Mouse (Mus musculus) hindbrain, embryonic 16.5 days (tissue): ENCODE measurements around the gene Fam83c. TPM values are rescaled to one million over a fixed set of nuclear protein-coding genes. Genes with fewer than 3 reads are reported as not detected.

Experiments used
- ATAC-seq: fragments of 200-750 bp; cut with Nextera tagmentation; 2 replicates; pipeline ENCODE4 v1.8.0; 2017; ENCODE audit warnings: moderate TSS enrichment, moderate library complexity
- H3K27ac ChIP-seq: fragments of 300-500 bp; sonication (generic); 2 replicates; pipeline ENCODE4 v1.5.1; 2014; ENCODE audit warnings: low read depth, mild to moderate bottlenecking, control low read depth, low read length, moderate library complexity
- H3K27me3 ChIP-seq: fragments of 300-500 bp; sonication (generic); replicated peaks from 2 replicates; pipeline ENCODE4 v1.6.1; 2014; ENCODE audit warnings: low read length; ENCODE audit not compliant: control insufficient read depth, insufficient read depth
- H3K36me3 ChIP-seq: fragments of 300-500 bp; sonication (generic); 2 replicates; pipeline ENCODE4 v1.6.1; 2014; ENCODE audit warnings: mild to moderate bottlenecking, low read length, moderate library complexity, mixed read lengths; ENCODE audit not compliant: control insufficient read depth, insufficient read depth
- H3K4me1 ChIP-seq: fragments of 300-500 bp; sonication (generic); 2 replicates; pipeline ENCODE4 v1.6.1; 2014; ENCODE audit warnings: low read depth, low read length; ENCODE audit not compliant: control insufficient read depth, insufficient read depth
- H3K4me2 ChIP-seq: fragments of 300-500 bp; sonication (generic); 2 replicates; pipeline ENCODE4 v1.6.1; 2014; ENCODE audit warnings: mild to moderate bottlenecking, low read length, control low read depth, moderate library complexity
- H3K4me3 ChIP-seq: fragments of 300-500 bp; sonication (generic); 2 replicates; pipeline ENCODE4 v1.5.1; 2014; ENCODE audit warnings: mild to moderate bottlenecking, low read length, control low read depth, moderate library complexity
- H3K9ac ChIP-seq: fragments of 300-500 bp; sonication (generic); 2 replicates; pipeline ENCODE4 v1.6.1; 2014; ENCODE audit warnings: low read depth, mild to moderate bottlenecking, control low read depth, low read length, moderate library complexity
- H3K9me3 ChIP-seq: fragments of 300-500 bp; sonication (generic); 2 replicates; pipeline ENCODE4 v1.6.1; 2014; ENCODE audit warnings: mild to moderate bottlenecking, low read length, moderate library complexity; ENCODE audit not compliant: control insufficient read depth
- WGBS: fragments of 180-500 bp; shearing (Covaris S2); extraction: QIAGEN DNeasy Blood & Tissue Kit; methylation state at CpG from one replicate; pipeline ENCODE4 v1.1.7; 2014; 5-methylcytosine and 5-hydroxymethylcytosine counted together
- polyA plus RNA-seq: library from polyadenylated mRNA; unstranded; fragments of >200 nt; fragmentation: Nextera tagmentation; extraction: Ambion mirVana; gene quantifications from 2 replicates; pipeline ENCODE4 v1.2.1, GENCODE M21; 2015

Fam83c gene
- polyA plus RNA-seq, 1 experiment from 2014 or later, result 0.61 TPM

DNA sequence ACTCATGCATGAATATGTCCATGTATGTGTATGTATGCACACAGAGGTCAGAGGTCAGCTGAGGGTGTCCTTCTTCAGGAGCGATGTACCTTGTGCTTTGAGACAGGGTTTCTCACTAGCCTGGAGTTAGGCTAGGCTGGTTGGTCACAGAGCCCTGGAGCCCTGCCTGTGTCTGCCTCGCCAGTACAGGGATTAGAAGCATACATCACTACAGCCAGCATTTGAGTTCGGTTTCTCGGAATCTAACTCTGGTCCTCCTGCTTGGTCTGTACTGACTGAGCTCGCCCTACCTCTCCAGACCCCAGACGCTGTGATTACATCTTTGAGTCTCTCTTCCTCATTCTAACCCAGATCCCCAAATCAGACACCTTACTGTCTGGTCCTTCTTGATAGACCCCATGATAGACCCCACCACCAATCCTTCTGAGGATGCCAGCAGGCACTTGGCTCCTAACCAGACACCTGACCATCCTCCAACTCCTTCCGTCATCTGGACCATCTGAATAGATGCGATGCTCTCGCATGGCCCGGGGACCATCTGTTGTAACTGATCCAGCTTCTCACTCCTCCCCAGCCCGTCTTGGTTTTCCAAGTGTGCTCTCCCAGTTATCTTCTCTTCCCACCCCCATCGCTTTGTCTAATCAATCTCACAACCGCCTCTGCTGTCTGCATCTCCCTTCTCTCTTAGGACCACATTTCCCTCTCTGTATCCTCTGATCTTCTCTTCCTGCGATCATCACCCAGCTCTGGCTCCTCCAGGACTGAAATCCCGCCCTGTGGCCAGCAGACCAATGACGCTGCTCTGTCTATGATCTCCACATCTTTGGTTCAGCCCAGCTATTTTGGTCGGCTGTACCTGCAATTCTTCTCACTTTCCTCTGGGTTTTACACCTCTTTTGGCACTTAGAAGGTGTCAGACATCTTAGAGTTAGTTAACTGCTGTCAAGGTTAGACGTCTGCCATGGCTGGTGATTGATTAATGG is 46.4 kb downstream of the Fam83c start:
- Histone ChIP-seq H3K9ac (no peak overlapping the region), H3K9me3 (no peaks in the 10 kb centered on the region), H3K27me3 (no peaks in the 10 kb centered on the region), H3K27ac (no peak overlapping the region; the same call in 1 of the 2 replicates), H3K36me3 (no peaks in the 10 kb centered on the region; the same call in 1 of the 2 replicates), H3K4me1 (no peaks in the 10 kb centered on the region), H3K4me3 (no peak overlapping the region), H3K4me2 (no peak overlapping the region)
- no peak for ATAC-seq
- 70% methylated on average over 18 of the region's 18 CpGs for WGBS

DNA sequence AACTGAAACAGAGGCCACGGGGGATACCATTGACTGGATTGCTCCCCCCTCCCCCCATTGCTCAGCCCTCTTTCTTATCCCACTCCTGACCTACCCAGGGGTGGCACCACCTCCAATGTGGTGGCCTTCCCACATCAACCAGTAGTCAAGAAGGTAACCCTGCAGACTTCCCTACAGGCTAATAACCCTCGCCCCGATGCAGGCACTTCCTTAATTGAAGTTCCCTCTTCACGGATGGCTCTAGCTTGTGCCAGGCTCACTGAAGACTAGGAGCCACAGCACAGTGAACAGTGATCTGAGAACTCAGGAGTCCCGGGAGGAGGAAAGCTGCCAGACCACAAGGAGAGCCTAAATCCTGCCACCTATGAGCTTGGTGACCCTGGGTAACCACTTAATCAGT is 47.7 kb downstream of the Fam83c start:
- Histone ChIP-seq H3K9me3 (no peaks in the 10 kb centered on the region), H3K27me3 (no peaks in the 10 kb centered on the region), H3K36me3 (no peaks in the 10 kb centered on the region; the same call in 1 of the 2 replicates), H3K27ac (no peak overlapping the region), H3K4me1 (no peaks in the 10 kb centered on the region), H3K4me2 (no peak overlapping the region), H3K9ac (no peak overlapping the region), H3K4me3 (no peak overlapping the region)
- WGBS, result 78% methylated on average over 5 of the region's 5 CpGs
- ATAC-seq, result no peak

DNA sequence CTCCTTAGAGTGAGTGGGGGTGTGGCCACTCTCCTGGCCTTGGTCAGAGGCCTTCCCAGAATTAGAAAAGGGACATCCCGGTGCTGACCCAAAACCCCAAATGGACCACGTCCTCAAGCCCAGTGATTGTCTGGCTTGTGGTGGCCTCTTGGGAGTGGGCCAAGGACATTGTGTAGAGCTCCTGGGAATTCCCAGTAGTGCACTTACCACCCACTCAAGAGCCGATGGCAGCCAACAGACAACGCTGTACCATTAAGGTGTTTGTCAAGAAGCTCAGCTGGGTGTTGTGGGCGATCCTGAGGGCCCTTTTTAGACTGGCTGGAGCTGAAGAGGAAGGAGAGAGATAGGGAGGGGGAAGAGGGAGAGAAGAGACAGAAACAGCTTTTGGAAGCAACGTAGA is 50.1 kb downstream of the Fam83c start:
- no peak for ATAC-seq
- H3K36me3 ChIP-seq, result no peaks in the 10 kb centered on the region; the same call in 1 of the 2 replicates
- H3K4me3 ChIP-seq, result no peak overlapping the region
- no peaks in the 10 kb centered on the region for H3K9me3 ChIP-seq
- H3K9ac ChIP-seq, result no peak overlapping the region
- H3K27me3 ChIP-seq, result no peaks in the 10 kb centered on the region
- 81% methylated on average over 6 of the region's 6 CpGs for WGBS
- H3K4me1 ChIP-seq, result no peaks in the 10 kb centered on the region
- no peak overlapping the region for H3K27ac ChIP-seq
- H3K4me2 ChIP-seq, result no peak overlapping the region

DNA sequence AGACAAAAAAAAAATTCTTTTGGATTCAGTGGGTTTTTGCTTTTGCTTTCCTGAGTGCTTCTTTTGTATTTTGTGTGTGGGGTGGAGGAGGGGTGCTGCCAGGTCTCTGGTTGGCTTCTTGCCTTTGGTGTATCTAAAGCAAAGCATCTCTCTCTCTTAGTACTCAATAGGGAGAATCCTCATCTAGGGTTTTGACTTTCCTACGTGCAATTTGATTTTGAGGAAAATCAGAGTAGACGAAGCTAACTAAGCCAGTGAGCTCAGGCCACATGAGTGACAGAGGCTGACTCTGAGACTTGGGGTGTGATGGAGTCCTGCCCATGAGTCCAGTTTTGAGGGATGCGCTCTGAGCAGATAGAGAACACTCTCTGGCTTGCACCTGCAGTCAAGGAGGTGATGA is 55.1 kb downstream of the Fam83c start:
- Histone ChIP-seq H3K4me1 (peaks cover 26% of the 10 kb centered on the region), H3K36me3 (no peaks in the 10 kb centered on the region), H3K9me3 (no peaks in the 10 kb centered on the region), H3K4me2 (no peak overlapping the region), H3K27ac (no peak overlapping the region), H3K9ac (no peak overlapping the region), H3K27me3 (no peaks in the 10 kb centered on the region), H3K4me3 (no peak overlapping the region)
- WGBS, result 80% methylated on average over 3 of the region's 3 CpGs
- ATAC-seq, result no peak

DNA sequence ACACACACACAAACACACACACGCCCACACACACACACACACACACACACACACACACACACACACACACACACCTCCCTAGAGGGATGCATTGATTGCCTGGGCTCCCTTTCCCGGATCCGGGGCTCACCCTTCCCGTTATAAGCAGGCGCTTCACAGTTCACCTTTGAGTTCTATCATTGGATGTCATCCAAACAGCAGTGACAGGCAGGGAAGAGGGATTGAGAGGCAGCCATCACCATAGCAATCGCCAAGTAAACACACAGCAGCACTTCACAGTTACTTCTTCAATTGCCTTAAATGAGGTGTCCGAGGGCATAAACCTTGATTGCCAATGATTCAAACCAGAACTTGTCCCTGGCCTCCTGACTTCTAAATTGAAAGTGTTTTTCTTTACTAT is 55.6 kb downstream of the Fam83c start:
- H3K4me1 ChIP-seq, result peaks cover 26% of the 10 kb centered on the region
- no peak overlapping the region for H3K27ac ChIP-seq
- H3K36me3 ChIP-seq, result no peaks in the 10 kb centered on the region
- H3K4me2 ChIP-seq, result no peak overlapping the region; the same call in 1 of the 2 replicates
- WGBS, result 34% methylated on average over 7 of the region's 7 CpGs
- no peak overlapping the region for H3K4me3 ChIP-seq
- H3K27me3 ChIP-seq, result no peaks in the 10 kb centered on the region
- ATAC-seq, result no peak
- H3K9ac ChIP-seq, result no peak overlapping the region
- H3K9me3 ChIP-seq, result no peaks in the 10 kb centered on the region

DNA sequence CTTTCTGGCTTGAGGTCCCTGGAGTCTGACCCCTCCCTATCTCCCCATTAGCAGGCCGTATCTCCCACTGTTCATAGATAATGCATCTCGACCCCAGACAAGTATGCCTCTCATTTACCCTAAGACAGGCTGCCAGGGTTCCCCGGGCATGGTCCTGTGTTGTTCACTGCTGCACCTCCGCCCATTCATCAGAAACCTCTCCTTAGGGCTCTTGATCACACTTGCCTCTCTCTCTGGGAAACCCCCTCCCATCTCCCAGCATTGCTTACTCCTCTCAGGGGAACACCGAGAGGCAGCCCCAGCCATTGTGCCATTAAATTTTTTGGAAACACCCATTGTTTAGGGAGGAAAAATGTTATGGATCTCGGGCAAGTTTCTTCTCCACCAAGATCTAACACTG is 56.6 kb downstream of the Fam83c start:
- Histone ChIP-seq H3K4me3 (no peak overlapping the region), H3K4me1 (peaks cover 26% of the 10 kb centered on the region), H3K27ac (no peak overlapping the region), H3K9me3 (no peaks in the 10 kb centered on the region), H3K4me2 (peak overlapping the region; percentile 75), H3K27me3 (peaks cover under 1% of the 10 kb centered on the region; the same call in 1 of the 2 replicates), H3K9ac (no peak overlapping the region), H3K36me3 (no peaks in the 10 kb centered on the region)
- 43% methylated on average over 6 of the region's 6 CpGs for WGBS
- no peak for ATAC-seq

DNA sequence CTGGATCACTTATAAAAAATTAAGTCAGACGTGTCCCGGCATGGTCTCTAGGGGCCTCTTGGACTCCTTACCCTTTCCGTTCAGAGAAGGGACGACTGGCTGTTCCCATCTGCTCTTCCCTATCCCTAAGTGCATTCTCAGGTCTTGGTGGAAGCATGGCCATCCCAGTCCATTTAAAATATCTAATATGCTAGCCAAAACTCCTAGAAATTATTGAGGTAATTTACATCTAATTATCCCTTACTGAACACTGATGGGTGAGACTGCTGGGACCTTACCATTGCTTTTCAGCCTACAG is 57.0 kb downstream of the Fam83c start:
- Histone ChIP-seq H3K9me3 (no peaks in the 10 kb centered on the region), H3K27me3 (peaks cover 3% of the 10 kb centered on the region; the same call in 1 of the 2 replicates), H3K9ac (no peak overlapping the region), H3K4me3 (no peak overlapping the region), H3K4me2 (peak overlapping the region; percentile 75), H3K27ac (no peak overlapping the region), H3K36me3 (no peaks in the 10 kb centered on the region), H3K4me1 (peaks cover 26% of the 10 kb centered on the region)
- ATAC-seq, result no peak
- 46% methylated on average over 4 of the region's 4 CpGs for WGBS

Other genes with a start within 250 kb of the Fam83c start
- gene Gss, start 242.0 kb downstream of the Fam83c start, polyA plus RNA-seq, result 15.7 and 17.5 TPM in 2 replicates
- gene Myh7b, start 223.6 kb downstream of the Fam83c start, polyA plus RNA-seq, result 0.77 and 1.7 TPM in 2 replicates
- gene Trpc4ap, start 142.5 kb downstream of the Fam83c start, polyA plus RNA-seq, result 155 and 168 TPM in 2 replicates
- gene Edem2, start 105.4 kb downstream of the Fam83c start, polyA plus RNA-seq, result 42.4 and 45.5 TPM in 2 replicates
- not detected in 2 replicates for gene Gm17581, start 99.0 kb downstream of the Fam83c start, polyA plus RNA-seq
- gene Procr, start 83.7 kb downstream of the Fam83c start, polyA plus RNA-seq, result 2.3 and 3.7 TPM in 2 replicates
- gene Mmp24, start 59.5 kb downstream of the Fam83c start, polyA plus RNA-seq, result 16.0 and 16.8 TPM in 2 replicates
- gene BC029722, start 15.4 kb downstream of the Fam83c start, polyA plus RNA-seq, result 43.6 and 47.5 TPM in 2 replicates
- 151 TPM in 2 replicates for gene Eif6, start 7.9 kb downstream of the Fam83c start, polyA plus RNA-seq
- gene Uqcc1, start 95.5 kb upstream of the Fam83c start, polyA plus RNA-seq, result 66.3 and 74.9 TPM in 2 replicates
- gene Gm15557, start 105.9 kb upstream of the Fam83c start, polyA plus RNA-seq, result not detected in 2 replicates
- gene Gdf5, start 110.5 kb upstream of the Fam83c start, polyA plus RNA-seq, result 2.3 and 3.1 TPM in 2 replicates
- 11.5 and 14.0 TPM in 2 replicates for gene Cep250, start 121.6 kb upstream of the Fam83c start, polyA plus RNA-seq
- gene 6430550D23Rik, start 173.1 kb upstream of the Fam83c start, polyA plus RNA-seq, result 1.4 and 2.5 TPM in 2 replicates
- gene Ergic3, start 173.2 kb upstream of the Fam83c start, polyA plus RNA-seq, result 479 and 492 TPM in 2 replicates
- not detected in 2 replicates for gene Fer1l4, start 218.1 kb upstream of the Fam83c start, polyA plus RNA-seq
- 7.7 and 9.6 TPM in 2 replicates for gene Spag4, start 230.3 kb upstream of the Fam83c start, polyA plus RNA-seq